Mouse (Mus musculus) lung, embryonic 15.5 days (tissue): ENCODE data around the gene Rab3gap1. TPM values are rescaled to one million over a fixed set of nuclear protein-coding genes. Genes with fewer than 3 reads are reported as not detected.
A peak's percentile ranks its signal among the peaks of the same experiment; 100 is the strongest.

ENCODE experiments used
- ATAC-seq: fragments of 200-750 bp; cut with Nextera tagmentation; 2 replicates; pipeline ENCODE4 v1.8.0; 2017; ENCODE audit warnings: moderate number of reproducible peaks, borderline replicate concordance; ENCODE audit not compliant: low FRiP score, low TSS enrichment; ENCODE audit errors: extremely low read depth
- H3K27ac ChIP-seq: fragments of 300-500 bp; sonication (generic); 2 replicates; pipeline ENCODE4 v1.5.1; 2015; ENCODE audit warnings: moderate library complexity, mild to moderate bottlenecking, inconsistent platforms
- H3K27me3 ChIP-seq: fragments of 300-500 bp; sonication (generic); 2 replicates; pipeline ENCODE4 v1.6.1; 2015; ENCODE audit warnings: inconsistent platforms
- H3K36me3 ChIP-seq: fragments of 300-500 bp; sonication (generic); 2 replicates; pipeline ENCODE4 v1.6.1; 2015; ENCODE audit warnings: inconsistent platforms
- H3K4me1 ChIP-seq: fragments of 300-500 bp; sonication (generic); 2 replicates; pipeline ENCODE4 v1.6.1; 2015; ENCODE audit warnings: inconsistent platforms
- H3K4me2 ChIP-seq: fragments of 300-500 bp; sonication (generic); 2 replicates; pipeline ENCODE4 v1.6.1; 2015; ENCODE audit warnings: inconsistent platforms, mild to moderate bottlenecking, moderate library complexity
- H3K4me3 ChIP-seq: fragments of 300-500 bp; sonication (generic); 2 replicates; pipeline ENCODE4 v1.5.1; 2015; ENCODE audit warnings: mild to moderate bottlenecking, inconsistent platforms
- H3K9ac ChIP-seq: fragments of 300-500 bp; sonication (generic); 2 replicates; pipeline ENCODE4 v1.6.1; 2015; ENCODE audit warnings: inconsistent platforms
- H3K9me3 ChIP-seq: fragments of 300-500 bp; sonication (generic); 2 replicates; pipeline ENCODE4 v1.6.1; 2016; ENCODE audit warnings: inconsistent platforms
- WGBS: fragments of 180-500 bp; shearing (Covaris S2); methylation state at CpG from one replicate; pipeline ENCODE4 v1.1.7; 2015; 5-methylcytosine and 5-hydroxymethylcytosine counted together
- polyA plus RNA-seq: library from polyadenylated mRNA; unstranded; fragments of >200 nt; fragmentation: Nextera tagmentation; extraction: Ambion mirVana; gene quantifications from 2 replicates; pipeline ENCODE4 v1.2.1, GENCODE M21; 2015

Gene Rab3gap1
- polyA plus RNA-seq: 22.7 and 24.9 TPM in 2 replicates

GRCm38 (mm10) chr1:127868300-127869261 lies at the start of gene Rab3gap1:
Gene Rab3gap1 (plus strand): TSS chr1:127868773.
- Histone ChIP-seq H3K9ac (peak within 1 kb of the TSS; percentile 54), H3K4me3 (peak within 1 kb of the TSS; percentile 72), H3K27me3 (no peaks in the 10 kb centered on the region), H3K4me1 (peaks cover 9% of the 10 kb centered on the region), H3K27ac (peak within 1 kb of the TSS; percentile 71), H3K4me2 (peak within 1 kb of the TSS; percentile 55), H3K9me3 (no peaks in the 10 kb centered on the region), H3K36me3 (peaks cover 12% of the 10 kb centered on the region; the same call in 1 of the 2 replicates)
- ATAC-seq: peak; percentile 99
- 10% methylated on average over 47 of the region's 47 CpGs for WGBS

- no peak overlapping the region for H3K9ac ChIP-seq
- peak; percentile 39; the same call in 1 of the 2 replicates for ATAC-seq
- H3K9me3 ChIP-seq: no peaks in the 10 kb centered on the region
- no peak overlapping the region for H3K27ac ChIP-seq
- H3K4me2 ChIP-seq: no peak overlapping the region
- H3K4me3 ChIP-seq: no peak overlapping the region
- H3K27me3 ChIP-seq: no peaks in the 10 kb centered on the region
- 11% methylated on average over 2 of the region's 2 CpGs for WGBS
- H3K4me1 ChIP-seq: no peaks in the 10 kb centered on the region
- H3K36me3 ChIP-seq: no peaks in the 10 kb centered on the region
Observed at GRCm38 (mm10) chr1:127827325-127827724, 41.2 kb upstream of the Rab3gap1 start.

DNA sequence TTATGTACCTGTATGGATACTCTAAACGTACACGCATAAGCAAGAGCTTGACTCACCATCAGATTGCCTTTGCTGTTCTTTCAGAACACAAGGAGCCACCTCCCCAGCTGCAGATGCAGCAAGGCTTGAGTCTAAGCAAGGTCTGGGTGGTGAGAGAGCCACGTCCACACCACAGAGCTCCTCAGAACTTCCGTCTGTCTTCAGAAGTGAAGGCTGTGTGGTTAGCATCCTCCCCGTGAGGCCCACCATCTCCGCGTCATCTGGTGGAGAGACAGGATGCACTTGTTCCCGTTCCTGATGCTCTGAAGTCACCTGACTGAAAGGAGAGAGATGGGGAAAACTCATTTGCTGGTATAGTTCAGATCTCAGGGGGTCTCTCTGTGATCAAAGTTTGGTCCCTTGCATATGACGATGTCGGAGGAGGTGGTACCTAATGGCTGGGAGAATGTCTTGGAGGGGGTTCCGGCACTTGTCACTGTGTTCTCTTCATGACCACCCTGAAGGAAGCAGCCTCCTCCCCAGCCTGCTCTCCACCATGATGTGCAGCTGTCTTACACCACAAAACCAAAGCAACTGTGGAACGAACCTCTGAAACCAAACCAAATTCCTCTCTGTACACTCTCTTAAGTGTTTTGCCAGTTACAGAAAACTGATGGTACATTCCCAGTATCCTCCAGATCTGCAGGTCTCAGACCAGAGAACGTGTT lies 38.2 kb upstream of the Rab3gap1 start:
- Histone ChIP-seq H3K27ac (no peak overlapping the region), H3K36me3 (no peaks in the 10 kb centered on the region), H3K9me3 (no peaks in the 10 kb centered on the region), H3K9ac (no peak overlapping the region), H3K4me3 (no peak overlapping the region), H3K4me2 (no peak overlapping the region), H3K4me1 (no peaks in the 10 kb centered on the region; the same call in 1 of the 2 replicates), H3K27me3 (no peaks in the 10 kb centered on the region)
- WGBS: 78% methylated on average over 13 of the region's 13 CpGs
- 0 out of 2 replicates have a peak, but pooled peaks have one; percentile 49 for ATAC-seq

DNA sequence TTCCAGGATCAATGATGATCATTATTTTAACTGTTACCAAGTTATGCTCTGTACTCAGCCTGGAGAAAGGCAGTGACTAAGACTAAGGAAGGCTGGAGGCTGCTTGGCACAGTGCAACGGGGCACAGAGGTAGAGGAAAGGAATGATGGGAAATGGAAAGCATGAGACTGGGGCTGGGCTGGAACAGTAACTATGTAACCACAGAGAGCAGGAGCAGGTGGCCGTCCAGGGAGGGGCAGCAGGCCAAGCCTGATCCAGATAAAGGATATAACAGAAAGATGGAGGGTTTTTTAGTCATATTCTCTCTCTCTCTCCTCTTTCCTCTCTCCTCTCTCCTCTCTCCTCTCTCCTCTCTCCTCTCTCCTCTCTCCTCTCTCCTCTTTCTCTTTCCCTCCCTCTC lies 34.9 kb upstream of the Rab3gap1 start:
- Histone ChIP-seq H3K9me3 (no peaks in the 10 kb centered on the region), H3K4me1 (no peaks in the 10 kb centered on the region; the same call in 1 of the 2 replicates), H3K4me3 (no peak overlapping the region), H3K36me3 (no peaks in the 10 kb centered on the region), H3K27me3 (no peaks in the 10 kb centered on the region), H3K4me2 (no peak overlapping the region), H3K27ac (no peak overlapping the region), H3K9ac (no peak overlapping the region)
- no peak for ATAC-seq
- 39% methylated on average over 2 of the region's 2 CpGs for WGBS

- H3K9me3 ChIP-seq: no peaks in the 10 kb centered on the region
- 56% methylated on average over 4 of the region's 4 CpGs for WGBS
- no peak overlapping the region for H3K4me2 ChIP-seq
Observed at GRCm38 (mm10) chr1:127834202-127834601, 34.4 kb upstream of the Rab3gap1 start.

DNA sequence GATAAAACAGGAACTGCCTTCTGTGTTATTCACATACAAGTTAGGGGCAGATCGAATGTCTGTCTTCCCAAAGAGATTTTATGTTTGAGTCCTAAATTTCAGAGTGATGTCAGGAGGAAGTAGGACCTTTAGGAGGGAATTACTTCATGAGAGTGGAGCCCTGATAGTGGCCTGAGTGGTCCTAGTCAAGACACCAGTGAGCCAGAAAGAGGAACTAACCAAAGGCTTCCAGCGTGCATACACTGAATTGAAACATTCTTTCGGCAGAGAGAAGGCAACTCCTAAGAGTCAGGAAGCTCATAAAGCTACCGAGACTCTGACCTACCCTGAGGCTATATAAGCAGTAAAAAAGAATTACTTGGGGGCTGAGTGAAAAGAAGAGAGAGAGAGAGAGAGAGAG lies 32.0 kb upstream of the Rab3gap1 start:
- Histone ChIP-seq H3K27ac (no peak overlapping the region), H3K9ac (no peak overlapping the region), H3K9me3 (no peaks in the 10 kb centered on the region), H3K27me3 (no peaks in the 10 kb centered on the region), H3K36me3 (no peaks in the 10 kb centered on the region), H3K4me3 (no peak overlapping the region), H3K4me1 (no peaks in the 10 kb centered on the region; the same call in 1 of the 2 replicates), H3K4me2 (no peak overlapping the region)
- ATAC-seq: no peak
- WGBS: 78% methylated on average over 4 of the region's 4 CpGs

More at GRCm38 (mm10) chr1:127834202-127834601, 34.4 kb upstream of the Rab3gap1 start:
- Histone ChIP-seq H3K4me1 (no peaks in the 10 kb centered on the region; the same call in 1 of the 2 replicates), H3K9ac (no peak overlapping the region), H3K27ac (no peak overlapping the region), H3K36me3 (no peaks in the 10 kb centered on the region), H3K4me3 (no peak overlapping the region), H3K27me3 (no peaks in the 10 kb centered on the region)
- no peak for ATAC-seq

DNA sequence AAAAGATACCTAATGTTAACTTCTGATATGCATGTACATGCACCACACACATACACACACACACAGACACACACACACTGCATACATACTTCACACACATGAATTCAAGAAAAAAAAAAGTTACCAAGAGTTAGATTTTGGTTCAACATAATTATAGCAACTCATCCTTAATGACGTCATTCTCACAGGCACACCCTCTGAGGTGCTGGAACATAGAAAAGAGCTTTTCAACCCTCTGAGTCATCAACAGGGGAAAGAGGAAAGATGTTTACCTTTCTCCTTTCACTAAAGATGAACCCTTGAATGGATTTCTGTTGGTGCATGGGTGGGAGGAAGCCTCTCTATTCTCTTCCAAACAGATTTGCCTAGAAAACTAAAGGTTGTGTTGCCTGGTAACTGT lies 30.0 kb upstream of the Rab3gap1 start:
- no peak overlapping the region for H3K4me3 ChIP-seq
- H3K27me3 ChIP-seq: no peaks in the 10 kb centered on the region
- no peaks in the 10 kb centered on the region; the same call in 1 of the 2 replicates for H3K4me1 ChIP-seq
- H3K4me2 ChIP-seq: no peak overlapping the region
- no peak overlapping the region for H3K27ac ChIP-seq
- ATAC-seq: no peak
- WGBS: 52% methylated on average over 1 of the region's 1 CpGs
- H3K36me3 ChIP-seq: no peaks in the 10 kb centered on the region
- H3K9me3 ChIP-seq: no peaks in the 10 kb centered on the region
- H3K9ac ChIP-seq: no peak overlapping the region

DNA sequence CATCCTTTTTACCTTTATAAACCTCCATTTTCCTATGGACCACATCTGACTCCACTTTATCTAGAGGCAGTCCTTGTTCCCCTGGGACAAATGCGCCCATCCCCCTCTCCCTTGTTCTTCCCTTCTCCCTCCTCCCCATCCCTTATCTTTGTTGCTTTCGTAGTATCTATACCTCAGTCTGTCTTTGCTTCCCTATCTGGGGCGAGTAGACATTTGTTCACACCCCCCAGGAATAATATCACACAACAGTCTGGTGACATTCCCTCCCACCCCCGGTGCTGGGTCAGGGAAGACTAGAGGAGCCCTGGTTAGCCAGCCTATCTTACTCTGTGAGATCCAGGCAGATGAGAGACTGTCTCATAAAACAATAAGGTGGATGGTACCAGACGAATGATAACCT lies 23.1 kb upstream of the Rab3gap1 start:
- 67% methylated on average over 5 of the region's 5 CpGs for WGBS
- Histone ChIP-seq H3K4me2 (no peak overlapping the region), H3K27ac (no peak overlapping the region), H3K36me3 (no peaks in the 10 kb centered on the region), H3K27me3 (no peaks in the 10 kb centered on the region), H3K4me1 (no peaks in the 10 kb centered on the region), H3K9ac (no peak overlapping the region), H3K9me3 (no peaks in the 10 kb centered on the region), H3K4me3 (no peak overlapping the region)
- ATAC-seq: no peak

DNA sequence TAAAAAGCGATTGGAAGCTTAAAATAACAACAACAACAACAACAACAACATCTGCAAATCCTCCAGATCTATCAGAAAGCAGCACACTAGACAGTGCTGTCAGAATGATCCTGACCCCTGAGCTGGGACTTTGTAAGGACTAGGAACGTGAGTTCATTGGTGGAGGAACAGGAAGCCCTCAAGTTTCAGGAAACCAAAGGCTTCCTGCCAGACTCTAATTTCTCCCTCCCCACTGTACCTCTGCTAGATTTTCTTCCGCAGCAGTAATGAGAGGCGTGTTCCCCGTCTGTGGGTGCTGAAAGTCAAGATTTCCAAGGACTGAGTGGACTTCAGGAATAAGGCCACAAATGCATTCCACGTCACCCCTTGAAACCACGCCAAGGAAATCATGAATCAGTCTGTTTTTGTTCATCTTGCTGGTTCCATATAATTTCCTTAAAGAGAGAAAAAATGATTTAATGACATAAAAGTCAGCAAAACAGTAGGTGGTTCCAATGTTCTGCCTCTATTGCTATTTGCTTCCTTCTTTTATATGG lies 18.4 kb upstream of the Rab3gap1 start:
- no peak overlapping the region for H3K4me2 ChIP-seq
- 59% methylated on average over 7 of the region's 7 CpGs for WGBS
- H3K27ac ChIP-seq: no peak overlapping the region
- H3K27me3 ChIP-seq: no peaks in the 10 kb centered on the region
- ATAC-seq: no peak
- H3K9me3 ChIP-seq: no peaks in the 10 kb centered on the region
- no peak overlapping the region for H3K9ac ChIP-seq
- no peak overlapping the region for H3K4me3 ChIP-seq
- H3K36me3 ChIP-seq: no peaks in the 10 kb centered on the region
- H3K4me1 ChIP-seq: no peaks in the 10 kb centered on the region

DNA sequence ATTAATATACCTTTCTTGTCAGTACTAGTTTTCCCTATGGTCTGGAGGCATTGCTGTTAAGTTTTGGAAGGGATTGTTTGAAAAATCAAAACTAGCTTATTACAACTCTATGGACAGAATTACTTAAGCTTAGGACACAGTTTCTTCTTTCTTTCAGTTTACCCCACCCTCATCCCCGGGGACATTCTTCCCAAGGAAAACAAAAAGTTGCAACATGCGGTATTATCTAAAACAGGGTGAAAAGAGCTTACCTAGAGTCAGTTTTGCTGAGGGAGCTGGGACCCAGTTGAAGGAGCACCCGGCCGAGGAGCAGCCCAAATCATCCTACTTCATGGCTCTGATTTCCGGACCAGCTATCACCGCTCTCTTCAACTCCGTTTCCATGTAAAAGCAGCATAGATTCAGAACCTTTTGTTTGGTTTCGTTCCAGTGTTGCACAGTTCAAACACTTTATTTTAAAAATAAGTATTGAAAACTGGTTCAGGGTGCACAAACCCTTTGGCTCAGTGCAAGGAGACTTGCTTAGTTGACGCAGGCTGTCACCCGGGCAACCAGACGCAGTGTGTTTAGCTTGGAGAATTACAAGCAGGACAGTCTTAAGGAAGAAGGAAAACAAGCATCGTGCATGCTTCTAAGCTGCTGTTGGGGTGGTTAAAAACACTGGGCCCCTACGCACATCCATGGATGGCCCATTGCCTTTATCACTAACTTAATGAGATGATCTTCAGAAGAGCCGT lies 13.9 kb upstream of the Rab3gap1 start, which contains the start of gene Map3k19:
Gene Map3k19 (minus strand): TSS at position 546 of the 737 bp plus-strand sequence.
- Histone ChIP-seq H3K27me3 (no peaks in the 10 kb centered on the region), H3K4me1 (no peaks in the 10 kb centered on the region), H3K4me3 (no peak within 1 kb of the TSS), H3K9me3 (no peaks in the 10 kb centered on the region), H3K27ac (no peak within 1 kb of the TSS), H3K4me2 (no peak within 1 kb of the TSS), H3K9ac (no peak within 1 kb of the TSS), H3K36me3 (no peaks in the 10 kb centered on the region)
- 70% methylated on average over 14 of the region's 14 CpGs for WGBS
- no peak for ATAC-seq

- Histone ChIP-seq H3K9ac (no peak overlapping the region), H3K4me3 (no peak overlapping the region), H3K27ac (no peak overlapping the region), H3K27me3 (no peaks in the 10 kb centered on the region), H3K4me1 (no peaks in the 10 kb centered on the region), H3K4me2 (no peak overlapping the region), H3K9me3 (no peaks in the 10 kb centered on the region), H3K36me3 (no peaks in the 10 kb centered on the region)
- 79% methylated on average over 9 of the region's 9 CpGs for WGBS
- no peak for ATAC-seq
Observed at GRCm38 (mm10) chr1:127858945-127859648, 9.5 kb upstream of the Rab3gap1 start.
